Mouse (Mus musculus): Measurements from ENCODE around the gene Fam229b.

GRCm38 (mm10) chr10:39138761-39139160, 5.0 kb upstream of the Fam229b start:
- TF ChIP-seq CTCF (IDR thresholded peaks at IDR 0.05; ENCODE audit: borderline replicate concordance, control insufficient read depth, extremely low read depth, insufficient read depth, low read length, poor library complexity) (no peak), POLR2A (IDR thresholded peaks at IDR 0.05; ENCODE audit: control insufficient read depth, extremely low read depth, insufficient read depth, low read length, poor library complexity) (no peak)
